8 mouse cellular contexts compared by ENCODE assay signal in genomic region chrX:75672976-75673375, GRCm38 (mm10).
DNase-seq lines count a peak whose midpoint lies in the region; ATAC-seq lines count a peak whose summit lies in the region.

No protein-coding gene starts in this region.

- H3K4me2 ChIP-seq in hindbrain, embryonic 11.5 days (replicated peaks; ENCODE audit: low read depth, low read length), result 0 out of 2 replicates have a peak overlapping the region, but pooled peaks have one; percentile 14
- peak overlapping the region; percentile 32; the same call in 1 of the 2 replicates for H3K4me2 ChIP-seq in limb, embryonic 15.5 days

- no peaks in the 10 kb centered on the region for H3K36me3 ChIP-seq in hindbrain, embryonic 11.5 days (ENCODE audit: control insufficient read depth, insufficient read depth, low read length)
- no peaks in the 10 kb centered on the region for H3K36me3 ChIP-seq in limb, embryonic 15.5 days

- ATAC-seq in hindbrain, embryonic 11.5 days (ENCODE audit: low FRiP score), result no peak
- no peak for ATAC-seq in limb, embryonic 15.5 days (ENCODE audit: insufficient number of reproducible peaks, low FRiP score, low TSS enrichment, low read depth)

- no peak overlapping the region for H3K9ac ChIP-seq in hindbrain, embryonic 11.5 days (ENCODE audit: low read depth, low read length)
- no peak overlapping the region for H3K9ac ChIP-seq in limb, embryonic 15.5 days

- 93% methylated on average over 13 of the region's 13 CpGs for WGBS in hindbrain, embryonic 11.5 days
- 85% methylated on average over 13 of the region's 13 CpGs for WGBS in limb, embryonic 15.5 days

- no peaks in the 10 kb centered on the region for H3K27me3 ChIP-seq in hindbrain, embryonic 11.5 days (ENCODE audit: control insufficient read depth, insufficient read depth, low read length)
- no peaks in the 10 kb centered on the region for H3K27me3 ChIP-seq in limb, embryonic 15.5 days

- no peak overlapping the region for H3K4me3 ChIP-seq in hindbrain, embryonic 11.5 days (ENCODE audit: low read depth, low read length)
- H3K4me3 ChIP-seq in limb, embryonic 15.5 days, result peak overlapping the region; percentile 26

- no peaks in the 10 kb centered on the region for H3K4me1 ChIP-seq in hindbrain, embryonic 11.5 days (replicated peaks; ENCODE audit: control insufficient read depth, insufficient read depth, low read length)
- no peaks in the 10 kb centered on the region for H3K4me1 ChIP-seq in limb, embryonic 15.5 days

- no peak overlapping the region for H3K27ac ChIP-seq in hindbrain, embryonic 11.5 days (ENCODE audit: low read depth, low read length)
- no peak overlapping the region for H3K27ac ChIP-seq in limb, embryonic 15.5 days

- H3K9me3 ChIP-seq in hindbrain, embryonic 11.5 days (ENCODE audit: control insufficient read depth, low read length), result no peaks in the 10 kb centered on the region
- no peaks in the 10 kb centered on the region for H3K9me3 ChIP-seq in limb, embryonic 15.5 days

- peak; percentile 36 to 55 for DNase-seq in cerebellum, adult 18-20 months
- no peak for DNase-seq in cerebellum, adult 9-11 months
- peak; percentile 12 to 18 for DNase-seq in spleen, adult 18-20 months
- DNase-seq in spleen, adult 12 weeks (ENCODE audit: low spot score), result no peak
- peak; percentile 6 for DNase-seq in hindbrain, embryonic 11.5 days (ENCODE audit: low spot score)
- peak; percentile 4 for DNase-seq in right cerebral cortex, postnatal 25 days
- no peak for DNase-seq in embryo, embryonic 9.5 days (ENCODE audit: extremely low spot score)

Comparison
In these comparisons a context has a peak if more than half of its experiments do, and no peak if none do; other contexts are left out.
1. DNase-seq: peak in cerebellum, adult 18-20 months (2 of 2), spleen, adult 18-20 months (2 of 2), hindbrain, embryonic 11.5 days (single experiment) and right cerebral cortex, postnatal 25 days (single experiment); none in cerebellum, adult 9-11 months (single experiment), spleen, adult 12 weeks (single experiment) and embryo, embryonic 9.5 days (single experiment).